Mouse (Mus musculus) embryonic facial prominence, embryonic 12.5 days (tissue): ENCODE data around the gene Rnf40. TPM values are rescaled to one million over a fixed set of nuclear protein-coding genes. Genes with fewer than 3 reads are reported as not detected.

Experiments used
- ATAC-seq: fragments of 200-750 bp; cut with Nextera tagmentation; 2 replicates; pipeline ENCODE4 v1.8.0; 2017; ENCODE audit not compliant: insufficient number of reproducible peaks, insufficient read depth, low FRiP score, low TSS enrichment
- H3K27ac ChIP-seq: fragments of 300-500 bp; sonication (generic); 2 replicates; pipeline ENCODE4 v1.5.1; 2016; ENCODE audit warnings: mild to moderate bottlenecking
- H3K27me3 ChIP-seq: fragments of 300-500 bp; sonication (generic); 2 replicates; pipeline ENCODE4 v1.6.1; 2016; ENCODE audit warnings: mild to moderate bottlenecking, moderate library complexity
- H3K36me3 ChIP-seq: fragments of 300-500 bp; sonication (generic); 2 replicates; pipeline ENCODE4 v1.6.1; 2016; ENCODE audit warnings: mild to moderate bottlenecking
- H3K4me1 ChIP-seq: fragments of 300-500 bp; sonication (generic); 2 replicates; pipeline ENCODE4 v1.6.1; 2016
- H3K4me2 ChIP-seq: fragments of 300-500 bp; sonication (generic); replicated peaks from 2 replicates; pipeline ENCODE4 v1.6.1; 2016; ENCODE audit warnings: mild to moderate bottlenecking, moderate library complexity
- H3K4me3 ChIP-seq: fragments of 300-500 bp; sonication (generic); 2 replicates; pipeline ENCODE4 v1.5.1; 2016; ENCODE audit warnings: mild to moderate bottlenecking
- H3K9ac ChIP-seq: fragments of 300-500 bp; sonication (generic); 2 replicates; pipeline ENCODE4 v1.6.1; 2016; ENCODE audit warnings: mild to moderate bottlenecking, moderate library complexity
- H3K9me3 ChIP-seq: fragments of 300-500 bp; sonication (generic); 2 replicates; pipeline ENCODE4 v1.6.1; 2016; ENCODE audit warnings: mild to moderate bottlenecking, moderate library complexity
- WGBS: fragments of 180-500 bp; shearing (Covaris S2); methylation state at CpG from one replicate; pipeline ENCODE4 v1.1.7; 2016; 5-methylcytosine and 5-hydroxymethylcytosine counted together
- polyA plus RNA-seq: library from polyadenylated mRNA; unstranded; fragments of >200 nt; fragmentation: Nextera tagmentation; extraction: Ambion mirVana; gene quantifications from 2 replicates; pipeline ENCODE4 v1.2.1, GENCODE M21; 2016

The Rnf40 gene
- polyA plus RNA-seq, 1 experiment from 2014 or later, result 66.2 TPM

DNA sequence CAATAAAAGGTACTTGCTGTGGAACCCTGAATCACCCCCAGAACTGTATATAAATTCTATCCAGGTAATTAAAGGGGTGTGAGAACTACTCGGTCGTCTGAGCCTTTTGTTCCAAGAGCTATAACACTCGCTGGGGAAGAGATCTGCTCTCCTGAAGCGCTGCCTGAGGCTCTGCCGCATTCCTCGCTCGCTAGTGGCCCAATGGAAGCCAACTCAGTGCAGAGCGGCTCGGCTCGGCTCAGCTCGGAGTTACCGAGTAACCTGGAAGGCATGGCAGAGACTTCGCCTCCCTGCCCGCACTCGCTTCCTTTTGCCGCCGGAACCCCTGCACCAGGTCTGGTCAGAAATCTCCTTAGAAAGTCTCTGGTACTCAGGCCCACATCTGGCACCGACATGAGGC lies 63.5 kb downstream of the Rnf40 start:
- peak overlapping the region; percentile 14; the same call in 1 of the 2 replicates for H3K4me3 ChIP-seq

DNA sequence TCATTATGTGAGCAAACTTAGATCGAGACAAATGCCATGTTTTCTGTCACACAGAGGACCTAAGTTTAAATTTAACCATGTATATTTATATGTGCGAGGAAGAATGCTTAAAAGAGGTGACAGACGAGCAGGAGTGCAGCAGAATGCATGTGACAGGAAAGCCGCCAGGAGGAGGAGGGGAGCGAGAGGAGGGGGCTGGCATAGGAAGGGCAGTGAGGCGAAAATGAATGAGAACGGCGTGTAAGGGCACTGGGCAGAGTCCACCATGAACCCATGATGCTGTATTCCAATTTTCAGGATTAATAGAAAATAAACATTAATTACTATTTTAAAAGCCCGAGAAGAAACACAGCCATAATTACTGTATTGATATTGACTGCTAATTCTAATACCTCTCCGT lies 65.8 kb downstream of the Rnf40 start:
- Histone ChIP-seq H3K4me3 (no peak overlapping the region), H3K9me3 (no peaks in the 10 kb centered on the region), H3K36me3 (no peaks in the 10 kb centered on the region), H3K27me3 (no peaks in the 10 kb centered on the region), H3K4me2 (no peak overlapping the region), H3K9ac (no peak overlapping the region), H3K4me1 (0 out of 2 replicates have a peak, but pooled peaks cover 3% of the 10 kb centered on the region), H3K27ac (no peak overlapping the region)
- ATAC-seq, result no peak
- WGBS, result 84% methylated on average over 10 of the region's 10 CpGs

More for the DNA sequence above, 63.5 kb downstream of the Rnf40 start:
- peak overlapping the region; percentile 61 for H3K27ac ChIP-seq
- peak overlapping the region; percentile 24; the same call in 1 of the 2 replicates for H3K9ac ChIP-seq
- no peaks in the 10 kb centered on the region for H3K9me3 ChIP-seq
- peak; percentile 60; the same call in 1 of the 2 replicates for ATAC-seq
- H3K4me1 ChIP-seq, result 0 out of 2 replicates have a peak, but pooled peaks cover 3% of the 10 kb centered on the region
- H3K36me3 ChIP-seq, result no peaks in the 10 kb centered on the region
- H3K27me3 ChIP-seq, result no peaks in the 10 kb centered on the region
- WGBS, result 11% methylated on average over 18 of the region's 18 CpGs
- peak overlapping the region; percentile 43 for H3K4me2 ChIP-seq

Other genes starting within 250 kb of the Rnf40 start
- 22.3 and 22.5 TPM in 2 replicates for gene Zfp768, start 243.2 kb upstream of the Rnf40 start, polyA plus RNA-seq
- 9.3 and 10.5 TPM in 2 replicates for gene Zfp747, start 212.7 kb upstream of the Rnf40 start, polyA plus RNA-seq
- gene 9130019O22Rik, start 201.6 kb upstream of the Rnf40 start, polyA plus RNA-seq, result 6.0 and 6.9 TPM in 2 replicates
- gene E430018J23Rik, start 195.1 kb upstream of the Rnf40 start, polyA plus RNA-seq, result 6.9 and 7.8 TPM in 2 replicates
- 7.9 and 8.5 TPM in 2 replicates for gene Zfp764, start 181.9 kb upstream of the Rnf40 start, polyA plus RNA-seq
- gene Zfp688, start 166.7 kb upstream of the Rnf40 start, polyA plus RNA-seq, result 25.0 and 28.4 TPM in 2 replicates
- gene Zfp689, start 139.6 kb upstream of the Rnf40 start, polyA plus RNA-seq, result 16.5 and 16.7 TPM in 2 replicates
- gene Prr14, start 129.2 kb upstream of the Rnf40 start, polyA plus RNA-seq, result 47.5 and 48.7 TPM in 2 replicates
- gene Fbrs, start 109.6 kb upstream of the Rnf40 start, polyA plus RNA-seq, result 14.6 and 14.8 TPM in 2 replicates
- 88.0 and 88.4 TPM in 2 replicates for gene Srcap, start 76.8 kb upstream of the Rnf40 start, polyA plus RNA-seq
- 16.9 and 17.2 TPM in 2 replicates for gene Gm42715, start 69.2 kb upstream of the Rnf40 start, polyA plus RNA-seq
- gene Tmem265, start 27.4 kb upstream of the Rnf40 start, polyA plus RNA-seq, result 4.8 and 5.7 TPM in 2 replicates
- 39.3 and 42.9 TPM in 2 replicates for gene Phkg2, start 15.4 kb upstream of the Rnf40 start, polyA plus RNA-seq
- gene Ccdc189, start 172 bp upstream of the Rnf40 start, polyA plus RNA-seq, result 11.0 and 11.3 TPM in 2 replicates
- gene Zfp629, start 27.0 kb downstream of the Rnf40 start, polyA plus RNA-seq, result 24.6 and 25.1 TPM in 2 replicates
- 127 and 141 TPM in 2 replicates for gene Bcl7c, start 120.2 kb downstream of the Rnf40 start, polyA plus RNA-seq
- 27.7 and 30.5 TPM in 2 replicates for gene Ctf1, start 124.0 kb downstream of the Rnf40 start, polyA plus RNA-seq
- gene Ctf2, start 143.4 kb downstream of the Rnf40 start, polyA plus RNA-seq, result 0.55 and 0.68 TPM in 2 replicates
- gene Fbxl19, start 155.8 kb downstream of the Rnf40 start, polyA plus RNA-seq, result 11.8 and 11.9 TPM in 2 replicates
- 16.7 and 17.5 TPM in 2 replicates for gene Orai3, start 181.0 kb downstream of the Rnf40 start, polyA plus RNA-seq
- 25.5 and 26.5 TPM in 2 replicates for gene Setd1a, start 187.9 kb downstream of the Rnf40 start, polyA plus RNA-seq
- not detected in 2 replicates for gene Gm49388, start 196.8 kb downstream of the Rnf40 start, polyA plus RNA-seq
- gene Hsd3b7, start 211.8 kb downstream of the Rnf40 start, polyA plus RNA-seq, result 10.3 and 10.9 TPM in 2 replicates
- 36.1 and 41.5 TPM in 2 replicates for gene Stx4a, start 235.5 kb downstream of the Rnf40 start, polyA plus RNA-seq
- 9.1 and 10.0 TPM in 2 replicates for gene Stx1b, start 235.8 kb downstream of the Rnf40 start, polyA plus RNA-seq